Mouse (Mus musculus) embryonic facial prominence, embryonic 14.5 days (tissue): ENCODE data around the gene Rpl23. TPM values are rescaled to one million over a fixed set of nuclear protein-coding genes. Genes with fewer than 3 reads are reported as not detected.

Source experiments
- ATAC-seq: fragments of 200-750 bp; cut with Nextera tagmentation; 2 replicates; pipeline ENCODE4 v1.8.0; 2017; ENCODE audit warnings: low read depth, moderate number of reproducible peaks, moderate TSS enrichment
- DNase-seq: peaks from one replicate; pipeline ENCODE4 v3.0.0-alpha.2; 2015; ENCODE audit warnings: low spot score
- H3K27ac ChIP-seq: fragments of 300-500 bp; sonication (generic); replicated peaks from 2 replicates; pipeline ENCODE4 v1.5.1; 2014; ENCODE audit warnings: low read depth, mild to moderate bottlenecking, low read length, moderate library complexity
- H3K27me3 ChIP-seq: fragments of 300-500 bp; sonication (generic); replicated peaks from 2 replicates; pipeline ENCODE4 v1.6.1; 2014; ENCODE audit warnings: low read length; ENCODE audit not compliant: control insufficient read depth, insufficient read depth
- H3K36me3 ChIP-seq: fragments of 300-500 bp; sonication (generic); 2 replicates; pipeline ENCODE4 v1.6.1; 2014; ENCODE audit warnings: low read length, mixed read lengths; ENCODE audit not compliant: control insufficient read depth, insufficient read depth
- H3K4me1 ChIP-seq: fragments of 300-500 bp; sonication (generic); 2 replicates; pipeline ENCODE4 v1.6.1; 2014; ENCODE audit warnings: antibody characterized with exemption, low read length; ENCODE audit not compliant: control insufficient read depth, insufficient read depth
- H3K4me2 ChIP-seq: fragments of 300-500 bp; sonication (generic); 2 replicates; pipeline ENCODE4 v1.6.1; 2014; ENCODE audit warnings: low read depth, mild to moderate bottlenecking, low read length, moderate library complexity, mixed read lengths
- H3K4me3 ChIP-seq: fragments of 300-500 bp; sonication (generic); 2 replicates; pipeline ENCODE4 v1.5.1; 2014; ENCODE audit warnings: low read depth, mild to moderate bottlenecking, low read length
- H3K9ac ChIP-seq: fragments of 300-500 bp; sonication (generic); 2 replicates; pipeline ENCODE4 v1.6.1; 2014; ENCODE audit warnings: low read depth, mild to moderate bottlenecking, low read length, moderate library complexity, mixed read lengths
- H3K9me3 ChIP-seq: fragments of 300-500 bp; sonication (generic); 2 replicates; pipeline ENCODE4 v1.6.1; 2016; ENCODE audit warnings: low read length; ENCODE audit not compliant: control insufficient read depth
- WGBS: fragments of 180-500 bp; shearing (Covaris S2); extraction: QIAGEN DNeasy Blood & Tissue Kit; methylation state at CpG from one replicate; pipeline ENCODE4 v1.1.7; 2014; 5-methylcytosine and 5-hydroxymethylcytosine counted together
- microRNA-seq: library from miRNA; unstranded; fragments of <30 nt; microRNA quantifications from one replicate; pipeline ENCODE4, GENCODE M21; 2016; ENCODE audit warnings: borderline number of aligned reads
- polyA plus RNA-seq: library from polyadenylated mRNA; unstranded; fragments of >200 nt; fragmentation: Nextera tagmentation; extraction: Ambion mirVana; gene quantifications from 2 replicates; pipeline ENCODE4 v1.2.1, GENCODE M21; 2014

Rpl23 gene
- polyA plus RNA-seq, 1 experiment from 2014 or later, result 810 TPM

DNA sequence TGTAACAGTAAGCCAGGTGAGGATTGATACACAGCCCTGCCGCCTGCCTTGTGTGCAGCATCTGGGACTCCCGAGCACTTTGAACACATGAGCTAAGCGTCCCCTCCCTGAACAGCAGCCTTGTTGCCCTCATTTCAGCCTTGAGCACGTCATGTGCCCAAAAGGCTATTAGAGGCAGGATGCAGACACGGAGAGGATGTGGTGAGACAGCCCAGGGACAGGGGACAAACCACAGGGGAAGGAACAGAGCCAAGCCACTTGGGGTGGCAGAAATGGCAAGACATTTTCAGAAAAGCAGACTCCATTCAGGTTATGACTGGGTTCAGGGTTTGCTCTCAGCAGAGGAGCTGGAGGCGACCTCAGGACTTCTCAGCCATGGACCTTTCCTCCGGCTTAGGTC lies 53.9 kb downstream of the Rpl23 start:
- Histone ChIP-seq H3K9ac (no peak overlapping the region), H3K27ac (no peak overlapping the region), H3K36me3 (peaks cover 88% of the 10 kb centered on the region), H3K4me3 (no peak overlapping the region), H3K4me1 (0 out of 2 replicates have a peak, but pooled peaks cover 1% of the 10 kb centered on the region), H3K27me3 (no peaks in the 10 kb centered on the region), H3K9me3 (no peaks in the 10 kb centered on the region), H3K4me2 (no peak overlapping the region)
- ATAC-seq (no peak), DNase-seq (no peak)
- WGBS, result 56% methylated on average over 7 of the region's 7 CpGs

Small RNAs within 50 kb of the gene (microRNA-seq; reads per million reads assigned to microRNA genes)
- gene Mir8102, result not detected

Other genes starting within 250 kb of the Rpl23 start
- 0.76 and 1.6 TPM in 2 replicates for gene Srcin1, start 206.3 kb downstream of the Rpl23 start, polyA plus RNA-seq
- gene Epop, start 152.7 kb downstream of the Rpl23 start, polyA plus RNA-seq, result 2.4 and 3.4 TPM in 2 replicates
- 3.5 and 4.5 TPM in 2 replicates for gene Mllt6, start 119.0 kb downstream of the Rpl23 start, polyA plus RNA-seq
- gene Cisd3, start 96.6 kb downstream of the Rpl23 start, polyA plus RNA-seq, result 24.5 and 29.3 TPM in 2 replicates
- 12.7 and 13.2 TPM in 2 replicates for gene Pcgf2, start 81.9 kb downstream of the Rpl23 start, polyA plus RNA-seq
- gene Psmb3, start 79.0 kb downstream of the Rpl23 start, polyA plus RNA-seq, result 474 and 478 TPM in 2 replicates
- 2.2 and 2.6 TPM in 2 replicates for gene Pip4k2b, start 37.7 kb downstream of the Rpl23 start, polyA plus RNA-seq
- gene Cwc25, start 15.9 kb downstream of the Rpl23 start, polyA plus RNA-seq, result 10.3 and 11.8 TPM in 2 replicates
- gene 1700001P01Rik, start 6.5 kb downstream of the Rpl23 start, polyA plus RNA-seq, result not detected in 2 replicates
- gene Lasp1, start 16.6 kb upstream of the Rpl23 start, polyA plus RNA-seq, result 88.6 and 96.3 TPM in 2 replicates
- 7.0 and 7.5 TPM in 2 replicates for gene B230217C12Rik, start 58.3 kb upstream of the Rpl23 start, polyA plus RNA-seq
- gene Fbxo47, start 101.7 kb upstream of the Rpl23 start, polyA plus RNA-seq, result 0.43 and 0.97 TPM in 2 replicates
- 1.6 and 2.0 TPM in 2 replicates for gene Plxdc1, start 204.0 kb upstream of the Rpl23 start, polyA plus RNA-seq
- 6.1 and 7.0 TPM in 2 replicates for gene Arl5c, start 213.7 kb upstream of the Rpl23 start, polyA plus RNA-seq
- 25.1 and 30.4 TPM in 2 replicates for gene Cacnb1, start 240.6 kb upstream of the Rpl23 start, polyA plus RNA-seq
- 1,126 and 1,148 TPM in 2 replicates for gene Rpl19, start 244.3 kb upstream of the Rpl23 start, polyA plus RNA-seq